Mouse (Mus musculus): ENCODE measurements around the gene Mrpl37. TPM values are rescaled to one million over a fixed set of nuclear protein-coding genes. Genes with fewer than 3 reads are reported as not detected.

Mrpl37 gene
- polyA plus RNA-seq (2012; rRNA removed; ENCODE audit: low replicate concordance): 66.8 and 112 TPM in 2 replicates

GRCm38 (mm10) chr4:107066252-107067124 is at the start of gene Mrpl37, which contains the start of gene Cyb5rl:
Gene Mrpl37, minus strand, starts transcription at chr4:107066868.
Gene Cyb5rl, plus strand, starts transcription at chr4:107066988.

GRCm38 (mm10) chr4:107096841-107097373 is 30.2 kb upstream of the Mrpl37 start, which contains the start of gene Cdcp2:
Gene Cdcp2, plus strand, starts transcription at chr4:107096891.

Other genes with a start within 250 kb of the Mrpl37 start
- 35.5 and 45.1 TPM in 2 replicates for gene Ssbp3, start 156.2 kb downstream of the Mrpl37 start, polyA plus RNA-seq (2012; rRNA removed; ENCODE audit: low replicate concordance)
- 10.7 and 10.9 TPM in 2 replicates for gene Cyb5rl, start 120 bp upstream of the Mrpl37 start, polyA plus RNA-seq (2012; rRNA removed; ENCODE audit: low replicate concordance)
- gene Cdcp2, start 30.0 kb upstream of the Mrpl37 start, polyA plus RNA-seq (2012; rRNA removed; ENCODE audit: low replicate concordance): 0.04 TPM in 1 of 2 replicates, not detected in the other
- gene Tmem59, start 111.5 kb upstream of the Mrpl37 start, polyA plus RNA-seq (2012; rRNA removed; ENCODE audit: low replicate concordance): 262 and 291 TPM in 2 replicates
- 6.4 and 8.3 TPM in 2 replicates for gene Tceanc2, start 112.2 kb upstream of the Mrpl37 start, polyA plus RNA-seq (2012; rRNA removed; ENCODE audit: low replicate concordance)
- 1.2 and 1.9 TPM in 2 replicates for gene Ldlrad1, start 142.3 kb upstream of the Mrpl37 start, polyA plus RNA-seq (2012; rRNA removed; ENCODE audit: low replicate concordance)
- gene Lrrc42, start 186.7 kb upstream of the Mrpl37 start, polyA plus RNA-seq (2012; rRNA removed; ENCODE audit: low replicate concordance): 8.1 and 10.7 TPM in 2 replicates
- gene Hspb11, start 186.7 kb upstream of the Mrpl37 start, polyA plus RNA-seq (2012; rRNA removed; ENCODE audit: low replicate concordance): 2.2 and 3.4 TPM in 2 replicates
- 0.91 TPM in 1 of 2 replicates, not detected in the other for gene Dio1, start 240.3 kb upstream of the Mrpl37 start, polyA plus RNA-seq (2012; rRNA removed; ENCODE audit: low replicate concordance)
- 27.9 and 58.1 TPM in 2 replicates for gene Yipf1, start 247.5 kb upstream of the Mrpl37 start, polyA plus RNA-seq (2012; rRNA removed; ENCODE audit: low replicate concordance)